Mouse (Mus musculus): ENCODE results near the gene Vhl. TPM values are rescaled to one million over a fixed set of nuclear protein-coding genes. Genes with fewer than 3 reads are reported as not detected.

Vhl gene
- 48.0 and 50.0 TPM in 2 replicates for polyA plus RNA-seq (2015; fragmentation: Nextera tagmentation; extraction: Ambion mirVana)

DNA sequence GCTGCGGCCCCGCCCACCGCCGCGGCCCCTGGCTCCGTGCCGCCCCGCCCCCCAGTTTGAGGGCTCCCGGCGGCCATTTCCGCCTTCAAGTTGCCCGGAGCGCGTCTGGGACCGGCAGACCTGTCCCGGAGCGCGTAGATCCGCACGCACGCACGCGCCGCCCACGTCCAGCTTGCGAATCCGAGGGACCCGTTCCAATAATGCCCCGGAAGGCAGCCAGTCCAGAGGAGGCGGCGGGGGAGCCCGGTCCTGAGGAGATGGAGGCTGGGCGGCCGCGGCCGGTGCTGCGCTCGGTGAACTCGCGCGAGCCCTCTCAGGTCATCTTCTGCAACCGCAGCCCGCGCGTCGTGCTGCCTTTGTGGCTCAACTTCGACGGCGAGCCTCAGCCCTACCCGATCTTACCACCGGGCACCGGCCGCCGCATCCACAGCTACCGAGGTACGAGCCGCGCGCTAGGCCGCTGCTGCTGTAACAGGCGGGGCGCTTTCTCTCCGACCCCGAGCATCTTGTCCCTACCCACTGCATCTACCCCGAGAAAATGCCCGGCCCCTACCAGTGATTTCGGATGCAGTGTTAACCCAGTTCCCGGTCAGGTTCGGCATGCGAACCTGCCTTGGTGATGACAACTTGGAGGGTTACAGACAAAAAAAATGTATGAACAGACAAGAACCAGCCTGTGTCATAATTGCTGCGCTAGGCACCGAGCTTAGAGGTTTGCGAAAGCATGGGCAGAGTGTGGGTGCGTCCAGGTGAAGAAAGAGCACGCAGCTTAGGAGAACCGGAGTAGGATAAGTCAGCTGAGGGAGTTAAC, at the start of gene Vhl:
Gene Vhl (plus strand): TSS at position 19 of the 811 bp plus-strand sequence.
- ATAC-seq (ENCODE audit: insufficient number of reproducible peaks, insufficient read depth, low FRiP score, low TSS enrichment, low read depth), result peak; percentile 66; the same call in 1 of the 2 replicates
- H3K36me3 ChIP-seq, result peaks cover 16% of the 10 kb centered on the region
- H3K4me2 ChIP-seq, result peak within 1 kb of the TSS; percentile 70
- WGBS, result under 1% methylated on average over 75 of the region's 76 CpGs
- no peaks in the 10 kb centered on the region for H3K27me3 ChIP-seq
- peak within 1 kb of the TSS; percentile 87 for H3K27ac ChIP-seq
- H3K4me1 ChIP-seq, result peaks cover 16% of the 10 kb centered on the region
- H3K9ac ChIP-seq, result peak within 1 kb of the TSS; percentile 78
- H3K9me3 ChIP-seq, result no peaks in the 10 kb centered on the region
- H3K4me3 ChIP-seq, result peak within 1 kb of the TSS; percentile 62

DNA sequence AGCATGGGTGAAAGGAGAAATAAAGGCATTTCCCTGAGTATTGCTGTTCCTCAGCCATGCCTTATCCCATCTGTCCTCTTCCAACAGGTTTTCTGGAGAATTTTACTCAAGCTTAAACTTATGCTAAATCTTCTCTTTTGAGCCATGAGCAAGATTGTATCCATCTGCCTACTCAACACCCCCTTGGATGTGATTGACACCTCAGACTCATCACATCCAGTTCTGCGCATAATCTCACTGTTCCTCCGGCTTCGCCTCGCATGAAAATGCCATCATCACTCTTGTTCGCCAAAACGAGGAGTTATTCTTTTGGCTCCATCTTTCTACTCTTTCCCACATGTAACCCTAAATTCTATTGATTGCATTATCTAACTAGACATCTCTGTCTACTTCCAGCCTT, 47.7 kb upstream of the Vhl start:
- no peak overlapping the region for H3K4me2 ChIP-seq
- no peak overlapping the region for H3K27ac ChIP-seq
- ATAC-seq (ENCODE audit: insufficient number of reproducible peaks, insufficient read depth, low FRiP score, low TSS enrichment, low read depth), result no peak
- no peak overlapping the region for H3K9ac ChIP-seq
- H3K27me3 ChIP-seq, result no peaks in the 10 kb centered on the region
- H3K9me3 ChIP-seq, result no peaks in the 10 kb centered on the region
- H3K4me3 ChIP-seq, result no peak overlapping the region
- peaks cover 47% of the 10 kb centered on the region for H3K36me3 ChIP-seq
- 96% methylated on average over 6 of the region's 6 CpGs for WGBS
- no peaks in the 10 kb centered on the region for H3K4me1 ChIP-seq

DNA sequence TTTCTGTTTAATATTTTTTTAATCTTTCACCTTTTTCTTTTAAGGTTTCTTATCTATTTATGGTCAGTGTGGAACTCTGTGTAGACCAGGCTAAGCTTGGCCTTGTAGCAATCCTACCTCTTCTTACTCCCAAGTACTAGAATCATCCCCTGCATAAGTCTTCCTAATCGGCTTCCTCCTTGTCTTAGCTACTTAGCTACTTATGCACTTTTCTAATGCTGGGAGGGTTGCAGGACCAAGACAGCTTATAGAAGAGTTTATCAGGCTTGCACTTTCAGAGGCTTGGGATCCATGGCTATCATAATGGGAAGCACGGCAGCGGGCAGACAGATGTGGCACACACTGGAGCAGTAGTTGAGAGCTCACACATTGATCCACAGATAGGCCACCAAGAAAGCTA, 44.5 kb upstream of the Vhl start:
- ATAC-seq (ENCODE audit: insufficient number of reproducible peaks, insufficient read depth, low FRiP score, low TSS enrichment, low read depth), result no peak
- Histone ChIP-seq H3K4me1 (no peaks in the 10 kb centered on the region), H3K9me3 (no peaks in the 10 kb centered on the region), H3K27me3 (no peaks in the 10 kb centered on the region), H3K9ac (no peak overlapping the region), H3K4me3 (no peak overlapping the region), H3K4me2 (no peak overlapping the region), H3K27ac (no peak overlapping the region), H3K36me3 (peaks cover 46% of the 10 kb centered on the region)
- WGBS, result 95% methylated on average over 3 of the region's 3 CpGs

DNA sequence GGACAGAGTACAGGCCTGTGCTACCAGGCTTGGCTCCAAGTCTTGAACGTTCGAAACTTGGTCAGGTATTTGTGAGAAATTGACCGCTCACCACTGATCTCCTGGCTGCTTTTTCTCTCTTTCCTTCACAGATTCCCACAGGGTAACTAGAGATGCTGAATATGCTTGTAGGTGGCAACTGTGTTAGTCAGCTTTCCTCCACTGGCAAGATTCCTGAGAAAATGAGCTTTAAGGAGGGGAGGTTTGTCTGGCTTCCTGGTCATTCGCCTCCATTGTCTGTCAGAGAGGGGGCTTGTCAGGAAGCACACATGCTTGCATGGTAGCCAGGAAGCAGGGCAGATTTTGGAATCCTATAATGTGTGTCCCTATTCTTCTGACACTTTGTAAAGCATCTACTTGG, 40.7 kb upstream of the Vhl start:
- no peak for ATAC-seq (ENCODE audit: insufficient number of reproducible peaks, insufficient read depth, low FRiP score, low TSS enrichment, low read depth)
- no peak overlapping the region for H3K27ac ChIP-seq
- no peak overlapping the region for H3K9ac ChIP-seq
- no peak overlapping the region for H3K4me2 ChIP-seq
- H3K4me3 ChIP-seq, result no peak overlapping the region
- H3K36me3 ChIP-seq, result peaks cover 28% of the 10 kb centered on the region
- H3K27me3 ChIP-seq, result no peaks in the 10 kb centered on the region
- H3K9me3 ChIP-seq, result no peaks in the 10 kb centered on the region
- WGBS, result 92% methylated on average over 4 of the region's 4 CpGs
- H3K4me1 ChIP-seq, result no peaks in the 10 kb centered on the region

DNA sequence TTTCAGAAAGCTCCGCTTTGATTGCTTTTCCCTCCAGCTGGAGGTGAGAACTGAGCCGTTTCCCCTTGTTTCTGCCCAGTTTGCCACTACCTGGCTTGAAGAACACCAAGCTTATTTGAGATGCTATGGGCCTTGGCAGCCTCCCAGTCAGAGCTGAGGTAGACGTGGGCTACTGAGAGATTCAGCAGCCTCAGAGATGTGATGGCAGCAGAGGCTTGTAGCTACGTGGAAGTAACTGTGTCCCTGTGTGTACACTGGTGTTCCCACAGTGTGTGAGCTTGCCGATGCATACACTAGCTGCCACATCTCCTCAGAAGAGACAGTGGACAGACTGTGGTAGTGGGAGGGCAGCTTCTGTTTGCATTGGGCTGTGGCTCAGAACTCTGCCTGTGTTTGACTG, 38.7 kb upstream of the Vhl start:
- H3K4me2 ChIP-seq, result no peak overlapping the region
- no peaks in the 10 kb centered on the region for H3K27me3 ChIP-seq
- peaks cover 28% of the 10 kb centered on the region for H3K36me3 ChIP-seq
- no peaks in the 10 kb centered on the region for H3K4me1 ChIP-seq
- 90% methylated on average over 5 of the region's 5 CpGs for WGBS
- no peak overlapping the region for H3K27ac ChIP-seq
- H3K9ac ChIP-seq, result no peak overlapping the region
- H3K4me3 ChIP-seq, result no peak overlapping the region
- no peak for ATAC-seq (ENCODE audit: insufficient number of reproducible peaks, insufficient read depth, low FRiP score, low TSS enrichment, low read depth)
- H3K9me3 ChIP-seq, result no peaks in the 10 kb centered on the region

DNA sequence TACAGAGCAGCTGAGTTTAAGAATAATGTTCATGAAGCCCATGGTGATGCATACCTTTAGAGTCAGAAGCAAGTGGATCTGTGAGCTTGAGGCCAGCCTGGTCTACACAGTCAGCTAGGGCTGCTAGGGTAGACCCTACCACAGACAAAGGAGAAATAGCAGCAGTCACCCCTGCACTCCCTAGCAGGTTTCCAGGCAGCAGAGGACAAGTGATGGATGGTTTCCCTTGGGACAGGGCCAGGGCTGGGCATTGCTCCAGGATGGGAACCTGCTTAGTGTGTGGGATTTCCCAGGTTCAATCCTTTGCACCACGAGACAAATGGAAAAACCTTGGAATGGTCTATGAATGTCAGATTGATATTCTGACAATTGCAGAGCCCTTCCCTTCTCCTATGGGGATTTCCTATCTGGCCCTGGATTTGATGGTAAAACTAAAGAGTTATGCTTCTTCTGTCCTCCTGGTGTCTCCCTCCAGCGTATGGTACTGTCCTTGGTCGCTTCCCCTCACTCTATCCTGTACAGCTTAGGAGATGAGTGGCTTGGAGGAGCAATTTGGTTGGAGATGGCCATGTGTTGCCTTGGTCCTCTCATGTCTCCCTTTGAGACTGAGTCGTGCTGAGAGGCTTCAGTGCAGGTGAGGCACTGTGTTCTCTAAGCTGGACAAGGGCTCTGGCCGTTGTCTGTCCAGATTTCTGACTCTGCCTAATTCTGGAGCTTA, 37.1 kb upstream of the Vhl start:
- Histone ChIP-seq H3K27ac (no peak overlapping the region), H3K9me3 (no peaks in the 10 kb centered on the region), H3K4me1 (no peaks in the 10 kb centered on the region), H3K27me3 (no peaks in the 10 kb centered on the region), H3K4me2 (no peak overlapping the region), H3K9ac (no peak overlapping the region), H3K4me3 (no peak overlapping the region), H3K36me3 (peaks cover 21% of the 10 kb centered on the region)
- WGBS, result 81% methylated on average over 5 of the region's 5 CpGs
- ATAC-seq (ENCODE audit: insufficient number of reproducible peaks, insufficient read depth, low FRiP score, low TSS enrichment, low read depth), result no peak

DNA sequence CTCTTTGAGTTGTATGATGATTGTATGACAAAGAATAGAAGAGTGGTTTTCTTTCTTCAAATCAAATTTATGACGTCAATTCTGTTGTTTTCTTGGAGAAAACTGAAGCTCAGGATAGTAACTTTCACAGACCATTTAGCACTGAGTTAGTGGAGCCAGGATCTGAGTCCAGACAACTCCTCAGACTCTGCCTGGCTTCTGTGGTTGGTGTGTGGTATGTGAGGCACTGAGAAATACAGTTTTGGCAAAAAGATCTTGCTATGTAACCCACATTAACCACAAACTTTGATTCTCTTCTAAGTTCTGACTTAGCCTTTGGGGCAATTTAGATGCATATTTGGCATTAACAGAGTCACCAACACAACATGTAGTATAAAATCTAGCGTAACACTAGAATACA, 31.1 kb upstream of the Vhl start:
- Histone ChIP-seq H3K9me3 (no peaks in the 10 kb centered on the region), H3K4me2 (no peak overlapping the region), H3K4me3 (no peak overlapping the region), H3K27me3 (no peaks in the 10 kb centered on the region), H3K9ac (no peak overlapping the region), H3K36me3 (peaks cover 5% of the 10 kb centered on the region; the same call in 1 of the 2 replicates), H3K4me1 (no peaks in the 10 kb centered on the region), H3K27ac (no peak overlapping the region)
- WGBS, result 88% methylated on average over 2 of the region's 2 CpGs
- ATAC-seq (ENCODE audit: insufficient number of reproducible peaks, insufficient read depth, low FRiP score, low TSS enrichment, low read depth), result no peak

DNA sequence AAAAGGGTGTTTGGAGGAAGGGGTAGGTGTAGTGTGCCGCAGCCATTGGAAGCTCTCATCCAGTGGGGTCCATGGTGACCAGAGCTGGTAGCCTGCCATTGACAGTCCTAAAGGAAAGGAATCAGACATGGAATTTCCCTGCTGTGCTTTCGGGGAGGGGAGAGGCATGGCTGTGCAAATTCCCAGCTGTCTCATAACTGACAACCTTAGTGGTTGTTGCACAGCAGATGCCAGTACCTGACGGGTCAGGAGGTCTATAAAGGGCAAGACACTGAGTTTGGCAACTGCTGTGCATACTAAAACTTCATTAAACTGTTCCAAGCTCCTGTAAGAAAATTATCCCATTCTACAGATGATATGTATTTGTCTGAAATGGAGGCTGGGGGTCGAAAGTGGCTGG, 25.8 kb upstream of the Vhl start:
- no peak for ATAC-seq (ENCODE audit: insufficient number of reproducible peaks, insufficient read depth, low FRiP score, low TSS enrichment, low read depth)
- Histone ChIP-seq H3K4me2 (no peak overlapping the region), H3K4me3 (no peak overlapping the region), H3K27ac (no peak overlapping the region), H3K27me3 (no peaks in the 10 kb centered on the region), H3K36me3 (0 out of 2 replicates have a peak, but pooled peaks cover 4% of the 10 kb centered on the region), H3K9ac (no peak overlapping the region), H3K9me3 (no peaks in the 10 kb centered on the region), H3K4me1 (no peaks in the 10 kb centered on the region)
- 91% methylated on average over 4 of the region's 4 CpGs for WGBS

DNA sequence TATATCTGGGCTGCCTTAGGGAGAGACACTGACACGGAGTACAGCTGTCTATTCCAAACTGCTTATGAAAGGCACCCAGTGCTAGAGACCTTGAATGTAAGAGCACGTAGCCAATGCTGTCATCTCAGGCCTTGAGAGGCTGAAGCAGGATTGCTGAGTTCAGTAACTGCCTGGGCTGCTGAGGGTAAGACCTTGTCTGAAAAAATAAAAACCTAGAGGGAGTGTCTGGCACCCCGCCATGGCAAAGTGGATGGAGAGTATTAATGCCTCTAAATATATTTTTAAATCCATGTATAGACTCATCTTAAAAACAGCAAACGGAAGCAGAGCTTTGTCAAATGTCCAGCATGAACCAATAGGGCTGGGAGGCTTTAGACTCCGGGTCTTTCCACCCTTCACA, 23.9 kb upstream of the Vhl start:
- no peaks in the 10 kb centered on the region for H3K9me3 ChIP-seq
- ATAC-seq (ENCODE audit: insufficient number of reproducible peaks, insufficient read depth, low FRiP score, low TSS enrichment, low read depth), result no peak
- WGBS, result 76% methylated on average over 5 of the region's 5 CpGs
- no peak overlapping the region for H3K9ac ChIP-seq
- H3K4me1 ChIP-seq, result no peaks in the 10 kb centered on the region
- H3K27me3 ChIP-seq, result no peaks in the 10 kb centered on the region
- H3K27ac ChIP-seq, result no peak overlapping the region
- H3K4me3 ChIP-seq, result no peak overlapping the region
- no peak overlapping the region for H3K4me2 ChIP-seq
- H3K36me3 ChIP-seq, result 0 out of 2 replicates have a peak, but pooled peaks cover 4% of the 10 kb centered on the region

DNA sequence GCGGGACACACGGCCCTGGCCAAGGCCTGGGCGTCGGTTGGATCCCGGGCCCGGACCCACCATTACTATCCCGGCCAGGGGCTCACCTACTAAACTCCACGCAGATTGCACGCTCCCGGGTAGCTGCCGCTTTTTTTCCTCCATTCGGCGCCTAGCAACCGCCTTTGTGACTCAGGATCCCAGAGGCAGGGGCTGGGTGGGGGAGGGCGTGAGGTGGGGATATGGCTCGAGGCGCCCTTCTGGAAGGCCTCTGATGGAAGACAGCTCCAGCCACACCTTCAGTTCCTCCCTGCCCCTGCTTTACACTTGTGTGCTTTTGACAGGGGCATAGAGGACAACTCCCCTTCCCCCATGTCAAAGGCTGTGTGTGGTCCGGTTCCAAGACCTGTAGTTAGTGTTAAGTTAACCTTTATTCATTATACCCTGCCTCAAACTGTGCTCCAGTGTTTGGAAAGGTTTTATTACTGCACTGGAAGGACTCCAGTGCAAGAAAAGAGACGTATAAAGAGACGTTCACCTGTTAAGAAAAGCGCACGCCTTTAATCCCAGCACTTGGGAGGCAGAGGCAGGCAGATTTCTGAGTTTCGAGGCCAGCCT, 23.1 kb upstream of the Vhl start, which contains the start of gene Fancd2os:
Gene Fancd2os (minus strand): TSS at position 173 of the 597 bp plus-strand sequence.
- H3K36me3 ChIP-seq, result 0 out of 2 replicates have a peak, but pooled peaks cover 4% of the 10 kb centered on the region
- WGBS, result 43% methylated on average over 23 of the region's 23 CpGs
- no peak within 1 kb of the TSS for H3K27ac ChIP-seq
- no peaks in the 10 kb centered on the region for H3K27me3 ChIP-seq
- no peak within 1 kb of the TSS for H3K4me3 ChIP-seq
- no peaks in the 10 kb centered on the region for H3K9me3 ChIP-seq
- no peak within 1 kb of the TSS for H3K4me2 ChIP-seq
- no peak for ATAC-seq (ENCODE audit: insufficient number of reproducible peaks, insufficient read depth, low FRiP score, low TSS enrichment, low read depth)
- H3K9ac ChIP-seq, result peak within 1 kb of the TSS; percentile 51
- H3K4me1 ChIP-seq, result peaks cover 3% of the 10 kb centered on the region

DNA sequence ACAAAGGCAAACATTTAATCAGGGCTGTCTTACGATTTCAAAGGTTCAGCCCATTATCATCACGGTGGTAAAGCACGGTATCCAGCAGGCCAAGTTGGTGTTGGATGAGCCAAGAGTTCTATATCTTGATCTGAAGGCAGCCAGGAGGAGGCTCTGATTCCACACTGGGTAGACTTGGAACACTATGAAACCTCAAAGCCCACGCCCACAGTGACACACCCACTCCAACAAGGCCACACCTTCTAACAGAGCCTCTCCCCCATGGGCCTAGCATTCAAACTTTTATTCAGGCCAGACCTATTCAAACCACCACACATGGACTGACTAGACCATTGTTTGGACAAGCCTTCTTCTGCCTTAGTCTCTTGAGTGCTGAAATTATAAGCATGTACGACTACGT, 20.9 kb upstream of the Vhl start:
- H3K4me1 ChIP-seq, result peaks cover 14% of the 10 kb centered on the region
- no peak overlapping the region for H3K27ac ChIP-seq
- H3K4me3 ChIP-seq, result no peak overlapping the region
- no peaks in the 10 kb centered on the region for H3K27me3 ChIP-seq
- H3K9ac ChIP-seq, result no peak overlapping the region
- 95% methylated on average over 6 of the region's 6 CpGs for WGBS
- H3K4me2 ChIP-seq, result no peak overlapping the region
- peaks cover 4% of the 10 kb centered on the region; the same call in 1 of the 2 replicates for H3K36me3 ChIP-seq
- H3K9me3 ChIP-seq, result no peaks in the 10 kb centered on the region
- ATAC-seq (ENCODE audit: insufficient number of reproducible peaks, insufficient read depth, low FRiP score, low TSS enrichment, low read depth), result no peak

Measured in embryonic facial prominence, embryonic 13.5 days (tissue).